Comparison of ENCODE assay signal across 8 mouse cellular contexts in genomic region chr10:40258401-40258966, GRCm38 (mm10). TPM values are rescaled to one million over a fixed set of nuclear protein-coding genes. Genes with fewer than 3 reads are reported as not detected.
DNase-seq lines count a peak whose midpoint lies in the region; ATAC-seq and TF ChIP-seq lines count a peak whose summit lies in the region.

No protein-coding gene starts in this region.

- DNase-seq in urinary bladder, postnatal 14 days (ENCODE audit: low spot score) = peak; percentile 77
- DNase-seq in urinary bladder, postnatal 10 days (ENCODE audit: low spot score) = no peak
- DNase-seq in heart, adult 2 months = peak; percentile 53 to 59
- peak; percentile 78 for DNase-seq in kidney, adult 2 months
- DNase-seq in liver, adult 2 months (ENCODE audit: extremely low read depth, low read depth, low spot score) = peak; percentile 92
- DNase-seq in spleen, postnatal 4 days (ENCODE audit: low spot score in 2 of 2) = peak; percentile 75 to 85

- H3K4me2 ChIP-seq in embryonic facial prominence, embryonic 12.5 days (replicated peaks) = peak overlapping the region; percentile 64

- peaks cover 13% of the 10 kb centered on the region; the same call in 1 of the 2 replicates for H3K4me1 ChIP-seq in embryonic facial prominence, embryonic 12.5 days
- H3K4me1 ChIP-seq in heart, adult 2 months (ENCODE audit: control insufficient read depth, insufficient read depth, low read length) = peaks cover 4% of the 10 kb centered on the region
- H3K4me1 ChIP-seq in kidney, adult 2 months (ENCODE audit: control insufficient read depth, insufficient read depth, low read length) = peaks cover 2% of the 10 kb centered on the region
- H3K4me1 ChIP-seq in liver, adult 2 months (ENCODE audit: control insufficient read depth, insufficient read depth, low read length) = peaks cover 6% of the 10 kb centered on the region

- peak; percentile 42 for TF ChIP-seq CTCF in heart, adult 2 months (IDR thresholded peaks at IDR 0.05)
- peak; percentile 48 for TF ChIP-seq CTCF in kidney, adult 2 months (conservative IDR thresholded peaks at IDR 0.05; ENCODE audit: insufficient read depth, insufficient read length, low read depth, low read length)
- peak; percentile 19; the same call in 1 of the 2 replicates for TF ChIP-seq CTCF in liver, adult 2 months (IDR thresholded peaks at IDR 0.05; ENCODE audit: low read depth, low read length)

- no peaks in the 10 kb centered on the region for H3K9me3 ChIP-seq in embryonic facial prominence, embryonic 12.5 days

- TF ChIP-seq EP300 in heart, adult 2 months (IDR thresholded peaks at IDR 0.05; ENCODE audit: insufficient read depth, low read depth, low read length) = peak; percentile 74; the same call in 1 of the 2 replicates

- ATAC-seq in embryonic facial prominence, embryonic 12.5 days (ENCODE audit: insufficient number of reproducible peaks, insufficient read depth, low FRiP score, low TSS enrichment) = peak; percentile 84
- ATAC-seq in monocyte, adult 5-6 weeks (replicated peaks; ENCODE audit: insufficient number of reproducible peaks, low FRiP score, low TSS enrichment, poor library complexity, severe bottlenecking) = peak; percentile 70

- H3K79me2 ChIP-seq in heart, adult 2 months (replicated peaks; ENCODE audit: control insufficient read depth, insufficient read depth, low read length) = no peaks in the 10 kb centered on the region
- no peaks in the 10 kb centered on the region for H3K79me2 ChIP-seq in liver, adult 2 months (ENCODE audit: control insufficient read depth, insufficient read depth, low read length)

- intact Hi-C loops in heart, adult 2 months (cut with DNase I) = loop anchor here (2.0 to 10.0 kb wide), 3 partner anchors 42 to 616 kb away; no protein-coding TSS in a partner anchor

- WGBS in embryonic facial prominence, embryonic 12.5 days = under 1% methylated on average over 12 of the region's 12 CpGs
- 2% methylated on average over 12 of the region's 12 CpGs for WGBS in heart, adult 2 months
- WGBS in kidney, adult 2 months = under 1% methylated on average over 12 of the region's 12 CpGs
- under 1% methylated on average over 12 of the region's 12 CpGs for WGBS in liver, adult 2 months

- no peak overlapping the region for H3K9ac ChIP-seq in embryonic facial prominence, embryonic 12.5 days
- peak overlapping the region; percentile 67 for H3K9ac ChIP-seq in heart, adult 2 months (ENCODE audit: low read depth, low read length)
- peak overlapping the region; percentile 20; the same call in 1 of the 2 replicates for H3K9ac ChIP-seq in liver, adult 2 months (ENCODE audit: low read depth, low read length)

- H3K27ac ChIP-seq in embryonic facial prominence, embryonic 12.5 days = peak overlapping the region; percentile 96
- H3K27ac ChIP-seq in heart, adult 2 months = peak overlapping the region; percentile 91
- H3K27ac ChIP-seq in kidney, adult 2 months (ENCODE audit: insufficient read depth, low read depth, low read length) = peak overlapping the region; percentile 76
- H3K27ac ChIP-seq in liver, adult 2 months (replicated peaks; ENCODE audit: insufficient read depth, low read depth, low read length) = peak overlapping the region; percentile 5; the same call in 1 of the 2 replicates

- peak; percentile 95 for TF ChIP-seq POLR2A in heart, adult 2 months (IDR thresholded peaks at IDR 0.05; ENCODE audit: insufficient read depth, low read depth, low read length)
- peak; percentile 56 for TF ChIP-seq POLR2A in kidney, adult 2 months (IDR thresholded peaks at IDR 0.05; ENCODE audit: low read depth, low read length)
- peak; percentile 93; the same call in 1 of the 2 replicates for TF ChIP-seq POLR2A in liver, adult 2 months (IDR thresholded peaks at IDR 0.05; ENCODE audit: extremely low read depth, insufficient read depth, low read length)

- H3K27me3 ChIP-seq in embryonic facial prominence, embryonic 12.5 days = no peaks in the 10 kb centered on the region
- H3K27me3 ChIP-seq in heart, adult 2 months (ENCODE audit: control insufficient read depth, insufficient read depth, low read length) = no peaks in the 10 kb centered on the region
- H3K27me3 ChIP-seq in kidney, adult 2 months (replicated peaks; ENCODE audit: control insufficient read depth, insufficient read depth, low read length) = no peaks in the 10 kb centered on the region
- no peaks in the 10 kb centered on the region for H3K27me3 ChIP-seq in liver, adult 2 months (ENCODE audit: control insufficient read depth, insufficient read depth, low read length)

- peaks cover 12% of the 10 kb centered on the region for H3K36me3 ChIP-seq in embryonic facial prominence, embryonic 12.5 days
- no peaks in the 10 kb centered on the region for H3K36me3 ChIP-seq in heart, adult 2 months (ENCODE audit: control insufficient read depth, insufficient read depth, low read length)
- no peaks in the 10 kb centered on the region; the same call in 1 of the 2 replicates for H3K36me3 ChIP-seq in kidney, adult 2 months (ENCODE audit: control insufficient read depth, insufficient read depth, low read length)
- H3K36me3 ChIP-seq in liver, adult 2 months (ENCODE audit: control insufficient read depth, insufficient read depth, low read length) = peaks cover 3% of the 10 kb centered on the region; the same call in 1 of the 2 replicates

- peak overlapping the region; percentile 68; the same call in 1 of the 2 replicates for H3K4me3 ChIP-seq in embryonic facial prominence, embryonic 12.5 days
- H3K4me3 ChIP-seq in heart, adult 2 months = peak overlapping the region; percentile 75
- peak overlapping the region; percentile 8 for H3K4me3 ChIP-seq in kidney, adult 2 months (ENCODE audit: insufficient read depth, low read depth, low read length)
- H3K4me3 ChIP-seq in liver, adult 2 months (ENCODE audit: insufficient read depth, low read depth, low read length) = no peak overlapping the region

RNA-seq across cellular contexts. Expression of gene Gtf3c6, which starts 0.6 kb away (rescaled TPM):
- polyA plus RNA-seq in embryonic facial prominence, embryonic 12.5 days (2016; fragmentation: Nextera tagmentation; extraction: Ambion mirVana) = 137 and 145 TPM in 2 replicates
- total RNA-seq in heart, adult 2 months (2021) = 10 to 100 TPM; 21.0 to 23.9 TPM
- 10.5 and 17.4 TPM in 2 replicates for polyA plus RNA-seq in heart, adult 2 months (2012; rRNA removed)
- polyA plus RNA-seq in kidney, adult 2 months (2012; rRNA removed) = 9.5 and 11.7 TPM in 2 replicates
- 6.5 and 7.7 TPM in 2 replicates for total RNA-seq in liver, adult 2 months (2014; rRNA removed)
- 3.0 and 3.1 TPM in 2 replicates for polyA plus RNA-seq in liver, adult 2 months (2012; rRNA removed)
- 59.3 to 82.5 TPM (median 81.6 TPM) in 3 replicates for total RNA-seq in monocyte, adult 5-6 weeks (2017)

RNA-seq across cellular contexts. Expression of gene Rpf2, which starts 11.6 kb away (rescaled TPM):
- polyA plus RNA-seq in embryonic facial prominence, embryonic 12.5 days (2016; fragmentation: Nextera tagmentation; extraction: Ambion mirVana) = 63.8 and 64.6 TPM in 2 replicates
- total RNA-seq in heart, adult 2 months (2021) = 10 to 100 TPM in 1 of 2 experiments, 1 to 10 TPM in 1; 9.4 to 12.4 TPM
- 2.5 and 5.4 TPM in 2 replicates for polyA plus RNA-seq in heart, adult 2 months (2012; rRNA removed)
- polyA plus RNA-seq in kidney, adult 2 months (2012; rRNA removed) = 2.9 and 5.6 TPM in 2 replicates
- total RNA-seq in liver, adult 2 months (2014; rRNA removed) = 7.4 and 11.2 TPM in 2 replicates
- polyA plus RNA-seq in liver, adult 2 months (2012; rRNA removed) = 1.7 and 1.8 TPM in 2 replicates
- 45.3 to 56.4 TPM (median 53.7 TPM) in 3 replicates for total RNA-seq in monocyte, adult 5-6 weeks (2017)

RNA-seq across cellular contexts. Expression of gene Amd1, which starts 43.5 kb away (rescaled TPM):
- polyA plus RNA-seq in embryonic facial prominence, embryonic 12.5 days (2016; fragmentation: Nextera tagmentation; extraction: Ambion mirVana) = 59.2 and 65.4 TPM in 2 replicates
- 100 to 1,000 TPM in 1 of 2 experiments, 10 to 100 TPM in 1; 98.5 to 114 TPM for total RNA-seq in heart, adult 2 months (2021)
- polyA plus RNA-seq in heart, adult 2 months (2012; rRNA removed) = 26.1 and 83.2 TPM in 2 replicates
- 12.8 and 18.4 TPM in 2 replicates for polyA plus RNA-seq in kidney, adult 2 months (2012; rRNA removed)
- 24.4 and 27.1 TPM in 2 replicates for total RNA-seq in liver, adult 2 months (2014; rRNA removed)
- polyA plus RNA-seq in liver, adult 2 months (2012; rRNA removed) = 6.2 and 6.9 TPM in 2 replicates
- total RNA-seq in monocyte, adult 5-6 weeks (2017) = 78.0 to 100 TPM (median 91.1 TPM) in 3 replicates

Comparison
In these comparisons a context has a peak if more than half of its experiments do, and no peak if none do; other contexts are left out.
1. H3K27ac ChIP-seq: peak in every context shown above with its lines; median percentile 96 in embryonic facial prominence, embryonic 12.5 days; 91 in heart, adult 2 months; 76 in kidney, adult 2 months; 5 in liver, adult 2 months.